Mouse (Mus musculus): ENCODE data around the gene Islr.

The Islr gene

DNA sequence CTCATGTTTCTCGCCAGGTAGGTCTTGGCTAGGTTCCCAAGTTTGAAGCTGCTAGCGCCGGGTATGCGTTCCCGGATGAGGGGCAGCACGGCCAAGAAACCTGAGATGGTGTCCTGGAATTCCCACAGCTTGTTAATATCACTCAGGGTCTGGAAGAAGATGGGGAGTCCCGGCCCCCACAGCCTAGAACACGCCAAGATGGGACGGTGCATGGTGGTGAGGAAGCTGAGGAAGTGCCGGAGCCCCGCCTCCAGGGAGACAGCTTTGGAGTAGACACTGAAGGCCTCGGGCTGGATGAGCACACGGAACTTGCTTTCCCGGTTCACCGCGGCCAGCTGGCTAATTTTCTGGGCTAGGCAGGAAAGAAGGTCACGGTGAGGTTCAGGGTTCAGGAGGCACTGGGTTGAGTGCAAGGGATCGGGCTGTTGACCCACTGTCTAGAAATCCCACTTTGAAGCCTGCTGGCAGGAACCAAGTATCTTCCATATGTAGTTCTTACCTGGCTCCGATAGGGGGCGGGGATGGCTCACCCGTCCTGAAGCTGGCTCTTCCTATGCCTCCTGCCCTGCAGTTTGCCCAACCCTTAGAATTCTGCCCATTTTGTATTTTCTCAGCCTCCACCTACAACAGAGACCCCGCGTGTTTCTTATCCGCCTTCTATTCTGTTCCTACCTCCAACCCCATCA lies 16.3 kb upstream of the Islr start:
- no peak for DNase-seq (ENCODE audit: low spot score)

DNA sequence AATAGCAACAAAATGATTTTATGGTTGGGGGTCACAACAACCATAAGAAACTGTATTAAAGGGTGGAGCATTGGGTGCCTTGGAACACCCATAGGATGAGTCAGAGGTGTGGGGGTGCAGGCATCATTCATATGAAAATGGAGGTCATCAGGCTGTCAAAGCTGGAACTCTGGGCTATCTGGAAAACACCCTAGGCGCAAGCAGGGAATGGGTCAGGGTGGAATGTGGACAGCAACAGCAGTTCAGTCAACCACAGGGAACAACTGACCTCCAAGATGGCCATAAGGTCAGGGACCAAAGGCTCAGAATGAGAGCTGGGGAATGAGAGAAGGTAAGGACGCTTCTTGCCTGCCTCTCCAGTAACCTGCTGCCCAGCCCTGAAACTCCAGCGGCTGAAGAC lies 14.4 kb upstream of the Islr start:
- no peak for DNase-seq (ENCODE audit: low spot score)

- no peak for DNase-seq (ENCODE audit: low spot score)
These were observed 12.3 kb upstream of the Islr start for GRCm38 (mm10) chr9:58216402-58216801.

DNA sequence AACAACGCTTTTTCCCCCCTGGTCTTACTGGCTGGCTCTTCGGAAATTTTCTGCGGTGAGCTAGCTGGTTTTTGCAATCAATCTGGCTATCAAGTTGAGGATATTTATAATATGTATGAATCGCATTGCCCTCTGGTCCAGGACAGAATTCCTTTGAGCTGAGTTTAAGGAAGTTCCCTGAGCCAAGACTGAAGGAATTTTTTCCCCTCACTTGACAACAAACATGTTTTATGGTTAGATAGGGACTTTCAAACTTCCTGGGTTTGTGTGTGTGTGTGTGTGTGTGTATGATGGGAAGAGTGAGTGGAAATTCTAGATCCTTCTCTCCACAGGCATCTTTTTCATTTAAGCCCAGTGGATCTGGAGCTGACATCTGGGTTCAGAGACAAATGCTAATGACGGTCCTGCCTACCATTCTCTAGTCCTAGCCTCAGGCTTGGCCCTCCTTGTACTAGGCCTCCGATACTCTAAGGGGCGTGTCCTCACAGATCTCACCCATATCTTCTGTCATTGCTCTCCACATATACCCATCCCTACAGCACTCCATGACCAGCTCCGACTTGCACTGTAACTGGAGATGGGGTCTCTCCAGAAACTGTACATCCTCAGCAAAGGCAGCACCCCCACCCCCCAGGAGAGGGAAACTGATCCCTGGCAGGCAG lies 10.5 kb upstream of the Islr start:
- no peak for DNase-seq (ENCODE audit: low spot score)

GRCm38 (mm10) chr9:58213865-58214264 lies 9.8 kb upstream of the Islr start:
- no peak for DNase-seq (ENCODE audit: low spot score)

DNA sequence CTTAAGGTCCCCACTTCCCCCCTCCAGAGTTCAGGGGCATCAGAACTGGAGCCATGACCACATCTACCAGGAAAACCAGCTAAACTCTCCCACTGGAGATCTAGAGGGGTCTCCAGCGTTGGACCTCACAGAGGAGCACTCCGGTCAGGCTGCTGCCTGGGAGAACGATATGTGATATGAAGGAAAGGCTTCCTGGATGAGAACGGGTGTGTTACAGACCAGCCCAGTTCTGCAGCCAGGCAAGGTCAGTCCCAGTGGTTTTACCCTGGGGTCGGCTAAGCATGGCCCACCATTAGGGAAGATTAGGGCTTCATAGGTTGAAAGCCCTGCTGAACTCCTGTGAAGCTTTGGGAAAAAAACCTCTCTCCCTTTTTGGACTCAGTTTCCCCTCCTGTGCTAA lies 9.3 kb upstream of the Islr start:
- DNase-seq (ENCODE audit: low spot score) = no peak

DNA sequence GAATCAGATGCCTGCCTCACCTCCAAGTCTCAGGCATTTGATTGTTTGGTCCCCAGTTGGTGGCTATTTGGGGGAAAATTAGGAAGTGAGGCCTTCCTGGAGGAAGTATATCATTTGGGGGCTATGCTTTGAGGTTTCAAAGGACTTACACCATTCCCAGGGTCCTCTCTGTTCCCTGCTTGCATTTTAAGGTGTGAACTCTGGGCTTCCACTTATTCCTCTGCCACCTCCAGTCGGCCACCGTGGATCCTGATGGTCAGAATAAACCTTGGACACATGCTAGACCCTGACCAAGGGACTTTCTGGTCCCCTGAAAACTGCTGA lies 6.2 kb upstream of the Islr start:
- DNase-seq (ENCODE audit: low spot score) = no peak

- DNase-seq (ENCODE audit: low spot score) = no peak
These were observed 5.6 kb upstream of the Islr start for GRCm38 (mm10) chr9:58209462-58210303.

DNA sequence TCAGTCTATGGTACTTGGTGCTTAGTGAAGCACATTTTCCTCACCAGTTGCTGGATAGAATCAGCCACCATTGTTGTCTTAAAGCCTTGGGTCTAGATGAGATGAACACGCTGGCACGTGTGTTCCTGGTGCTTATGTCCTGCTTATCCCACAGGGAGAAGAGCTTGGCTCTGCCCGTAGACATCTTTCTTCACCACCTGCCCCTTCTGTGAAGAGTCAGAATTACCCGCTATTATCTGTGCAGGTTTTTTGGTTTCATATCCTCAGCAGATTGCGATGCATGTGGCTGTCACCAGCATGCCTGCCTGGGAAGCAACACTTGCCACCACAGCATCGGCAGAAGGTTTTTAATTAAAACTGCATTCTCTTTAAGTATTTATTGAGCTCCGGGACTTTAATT lies 1.9 kb upstream of the Islr start:
- DNase-seq (ENCODE audit: low spot score) = no peak

- DNase-seq (ENCODE audit: low spot score) = peak; percentile 85
These were observed 418 bp upstream of the Islr start for GRCm38 (mm10) chr9:58204448-58205000.

DNA sequence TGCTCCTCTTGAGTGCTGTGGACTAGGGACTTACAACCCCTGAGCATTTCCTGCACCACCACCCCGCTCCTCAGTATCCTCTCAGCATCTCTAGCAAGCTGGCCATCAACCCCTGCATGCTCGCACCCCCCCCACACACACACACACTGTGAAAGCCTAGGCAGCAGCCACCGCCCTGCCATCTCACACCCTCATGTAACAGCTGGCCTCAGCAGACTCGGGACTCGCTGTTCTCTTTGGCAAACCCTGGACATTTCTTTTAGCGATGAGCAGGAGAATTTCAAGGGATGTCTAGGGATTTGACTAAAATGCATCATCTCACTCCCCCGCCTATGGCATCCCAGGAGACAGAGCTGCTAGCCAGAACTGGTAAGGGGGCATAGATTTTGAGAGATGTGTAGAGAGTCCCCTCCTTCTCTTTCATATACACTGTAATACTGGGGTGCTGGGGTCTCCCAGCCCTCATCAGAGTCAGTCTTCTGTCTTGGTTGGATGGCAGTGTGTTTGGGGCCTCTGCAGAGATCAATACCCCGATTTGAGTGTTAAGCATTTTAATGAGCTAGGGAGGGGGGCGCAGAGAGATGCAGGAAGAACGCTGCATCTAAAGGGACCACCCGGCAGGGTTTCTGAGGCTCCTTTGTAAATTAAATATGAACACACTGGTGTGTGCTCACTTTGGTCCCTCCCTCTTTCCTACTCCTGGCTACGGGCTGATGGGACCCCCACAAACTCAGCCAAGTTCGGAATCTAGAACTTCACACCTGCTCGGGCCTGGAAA lies 1.2 kb downstream of the Islr start:
- DNase-seq (ENCODE audit: low spot score) = no peak

DNA sequence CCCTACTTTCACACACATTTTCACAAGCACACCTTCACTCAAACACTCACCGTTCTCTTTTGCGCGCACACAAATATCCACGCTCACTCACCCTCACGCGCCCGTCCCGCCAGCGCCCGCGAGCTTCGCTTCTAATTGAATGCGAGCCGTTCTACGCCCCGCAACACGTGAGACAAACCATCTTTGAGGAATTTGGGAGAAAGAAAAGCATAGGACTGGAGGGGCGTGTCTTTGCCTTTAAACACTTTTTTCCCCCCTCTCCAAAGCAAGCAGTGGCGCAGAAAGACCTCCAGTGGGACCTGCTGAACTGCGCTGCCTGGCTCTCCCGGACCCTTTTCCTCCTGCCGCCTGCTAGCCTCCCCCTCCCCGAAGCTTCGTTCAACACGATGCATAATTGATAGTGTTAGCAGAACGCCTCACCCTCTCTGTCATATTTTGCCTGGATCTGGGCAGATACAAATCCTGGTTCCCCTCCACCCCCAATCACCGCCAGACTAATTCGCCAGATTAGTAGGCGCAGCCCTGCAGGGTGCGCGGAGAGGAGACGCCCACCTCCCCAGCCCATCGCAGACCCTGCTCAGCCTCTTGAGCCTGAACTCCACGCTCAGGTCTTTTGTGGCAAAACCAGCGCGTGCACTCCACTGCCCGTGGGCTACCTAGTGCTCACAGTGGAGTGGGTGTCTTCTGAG lies 2.1 kb downstream of the Islr start:
- no peak for DNase-seq (ENCODE audit: low spot score)

DNA sequence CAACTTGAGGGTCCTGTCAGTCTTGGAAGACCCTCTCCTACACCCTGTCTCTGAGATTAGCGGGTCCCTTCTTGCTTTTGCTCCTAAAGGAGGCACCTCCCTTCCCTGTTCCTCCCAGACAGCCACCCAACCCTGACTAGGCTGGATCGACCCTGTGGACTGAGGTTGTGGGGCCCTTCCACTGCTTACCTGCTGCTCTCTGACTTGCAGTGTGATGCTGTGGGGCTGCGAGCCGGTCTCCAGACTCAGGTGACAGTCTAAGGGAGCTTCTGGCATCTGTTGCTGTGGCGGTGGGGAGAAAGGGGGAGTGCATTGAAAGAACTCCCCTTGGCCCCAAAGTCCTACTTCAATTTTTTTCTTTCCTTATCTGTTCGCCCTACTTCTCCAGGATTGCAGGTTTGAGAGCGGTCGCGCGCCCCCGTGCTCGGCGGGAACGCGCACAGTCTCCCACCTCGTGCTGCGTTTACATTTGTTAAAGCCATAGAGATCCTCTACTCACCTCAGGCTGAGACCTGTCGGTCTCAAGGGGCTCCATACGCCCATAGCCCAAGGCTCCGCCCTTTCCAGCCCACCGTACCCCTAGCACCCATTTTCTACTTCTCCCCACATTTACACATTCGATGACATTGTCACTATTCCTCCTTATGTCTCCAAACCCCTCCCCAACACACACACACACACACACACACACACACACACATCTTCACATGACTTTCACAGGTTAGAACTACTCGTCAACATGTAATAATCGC lies 2.8 kb downstream of the Islr start:
- DNase-seq (ENCODE audit: low spot score) = no peak

GRCm38 (mm10) chr9:58200270-58201090 lies 3.6 kb downstream of the Islr start:
- DNase-seq (ENCODE audit: low spot score) = no peak

GRCm38 (mm10) chr9:58199381-58200269 lies 4.5 kb downstream of the Islr start:
- no peak for DNase-seq (ENCODE audit: low spot score)

DNA sequence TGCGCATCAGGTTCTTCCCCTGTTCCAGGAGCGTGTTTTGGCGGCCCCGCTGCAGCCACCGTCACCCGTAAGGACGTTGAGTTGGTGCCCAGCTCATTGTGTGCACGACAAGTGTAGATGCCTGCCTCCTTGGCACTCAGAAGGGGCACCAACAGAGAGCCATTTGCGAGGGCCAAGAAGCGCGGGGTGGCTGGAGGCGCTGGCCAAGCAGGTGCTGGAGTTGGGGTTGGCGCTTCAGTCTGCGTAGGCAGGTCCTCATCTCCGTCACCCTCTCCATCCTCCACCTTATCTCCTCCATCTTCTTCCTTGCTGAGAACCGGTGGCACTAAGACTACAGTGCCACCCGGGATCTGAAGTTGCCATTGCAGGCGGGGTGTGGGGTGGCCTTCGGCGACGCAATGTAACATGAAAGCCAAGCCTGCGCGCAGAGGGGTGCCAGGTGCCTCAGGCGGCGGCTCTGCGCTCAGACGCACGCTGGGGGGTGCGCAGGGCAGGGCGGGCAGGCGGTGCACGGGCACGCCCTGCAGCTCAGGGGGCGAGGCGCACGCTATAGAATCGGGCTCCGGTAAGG lies 5.2 kb downstream of the Islr start:
- DNase-seq (ENCODE audit: low spot score) = no peak

DNA sequence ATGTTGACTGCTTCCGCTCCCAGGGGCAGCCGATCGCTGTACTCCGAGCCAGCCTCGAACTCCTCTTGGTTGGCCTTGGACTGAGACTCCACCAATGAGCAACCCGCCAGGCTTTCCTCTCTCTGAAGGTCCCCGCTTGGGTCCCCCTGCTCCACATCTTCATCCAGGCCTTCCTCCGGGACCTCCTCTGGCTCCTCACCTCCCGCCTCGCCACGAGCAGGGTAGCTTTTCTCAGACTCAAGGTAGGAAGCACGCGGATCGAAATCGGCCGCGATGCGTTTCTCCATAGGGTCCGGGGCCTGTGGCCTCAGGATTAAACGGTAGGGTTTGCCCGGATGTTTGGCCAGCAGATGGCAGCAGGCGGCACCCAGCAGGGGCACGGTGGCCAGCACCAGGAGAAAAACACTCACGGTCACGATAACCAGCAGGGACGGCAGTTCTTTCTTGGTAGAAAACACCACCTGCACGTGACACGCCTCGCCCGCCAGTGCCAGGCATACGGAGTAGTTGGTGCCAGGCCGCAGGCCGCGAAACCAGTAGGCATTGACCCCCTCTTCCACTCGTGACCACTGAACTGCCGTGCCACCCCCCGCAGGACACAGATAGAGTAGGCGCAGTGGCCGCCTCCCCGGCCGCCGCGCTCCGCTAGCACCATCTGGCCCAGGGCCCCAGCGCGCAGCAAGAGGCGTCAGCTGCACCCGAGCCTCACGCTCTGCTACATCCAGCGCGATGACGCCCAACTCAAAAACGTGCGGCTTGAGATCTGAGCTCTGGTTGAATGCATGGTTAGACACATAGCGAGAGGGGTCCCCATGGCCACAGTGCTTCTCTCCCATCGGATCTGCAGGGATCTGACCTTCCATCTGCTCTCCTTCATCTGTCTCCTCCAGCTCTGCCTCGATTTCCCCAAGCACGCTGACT lies 6.1 kb downstream of the Islr start:
- DNase-seq (ENCODE audit: low spot score) = no peak
